Mouse (Mus musculus): ENCODE results near the gene Khdc4. TPM values are rescaled to one million over a fixed set of nuclear protein-coding genes. Genes with fewer than 3 reads are reported as not detected.
"Not testable (repeated sequence)": the region's sequence is repeated elsewhere in the genome, so short reads cannot be mapped to it uniquely, and the experiment has no call there.

The Khdc4 gene
- polyA plus RNA-seq, 1 experiment from 2014 or later = 61.3 TPM

DNA sequence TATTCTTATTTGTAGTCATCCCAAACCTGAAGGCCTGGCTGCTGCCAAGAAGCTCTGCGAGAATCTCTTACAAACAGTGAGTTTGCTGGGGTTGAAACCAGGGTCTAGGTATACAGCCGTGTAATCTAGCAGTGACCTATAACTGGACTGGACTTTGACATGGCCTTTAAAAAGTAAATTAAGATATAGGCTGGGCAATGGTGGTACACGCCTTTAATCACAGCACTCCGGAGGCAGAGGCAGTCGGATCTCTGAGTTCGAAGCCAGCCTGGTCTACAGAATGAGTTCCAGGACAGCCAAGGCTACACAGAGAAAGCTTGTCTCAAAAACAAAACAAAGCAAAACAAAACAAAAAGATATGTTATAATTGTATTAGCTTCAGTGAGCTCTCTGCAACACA is 13.2 kb downstream of the Khdc4 start:
- no peak for ATAC-seq (replicated peaks; ENCODE audit: insufficient number of reproducible peaks, insufficient read depth, low FRiP score, low read depth)
- WGBS = 93% methylated on average over 6 of the region's 6 CpGs
- no peak overlapping the region for H3K4me2 ChIP-seq
- H3K27ac ChIP-seq = no peak overlapping the region
- no peaks in the 10 kb centered on the region for H3K27me3 ChIP-seq
- H3K4me3 ChIP-seq = no peak overlapping the region
- peaks cover 92% of the 10 kb centered on the region for H3K36me3 ChIP-seq
- H3K9me3 ChIP-seq (replicated peaks) = no peaks in the 10 kb centered on the region
- peaks cover 8% of the 10 kb centered on the region for H3K4me1 ChIP-seq (replicated peaks)
- H3K9ac ChIP-seq = no peak overlapping the region

DNA sequence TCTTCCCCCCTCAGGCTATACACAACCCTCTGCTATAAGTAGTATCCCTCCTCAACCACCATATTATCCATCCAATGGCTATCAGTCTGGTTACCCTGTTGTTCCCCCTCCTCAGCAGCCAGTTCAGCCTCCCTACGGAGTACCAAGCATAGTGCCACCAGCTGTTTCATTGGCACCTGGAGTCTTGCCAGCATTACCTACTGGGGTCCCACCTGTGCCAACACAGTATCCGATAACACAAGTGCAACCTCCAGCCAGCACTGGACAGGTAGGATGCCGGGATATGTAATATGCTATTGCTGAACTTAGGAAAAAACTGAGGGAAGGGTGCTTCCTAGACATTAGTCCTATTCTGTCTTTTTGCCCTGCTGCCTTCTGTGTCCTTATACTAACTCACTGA is 14.6 kb downstream of the Khdc4 start:
- Histone ChIP-seq H3K9ac (no peak overlapping the region), H3K36me3 (peaks cover 91% of the 10 kb centered on the region), H3K27me3 (no peaks in the 10 kb centered on the region), H3K9me3 (replicated peaks) (no peaks in the 10 kb centered on the region), H3K27ac (no peak overlapping the region; the same call in 1 of the 2 replicates), H3K4me2 (no peak overlapping the region), H3K4me1 (replicated peaks) (peaks cover 8% of the 10 kb centered on the region), H3K4me3 (no peak overlapping the region)
- 86% methylated on average over 3 of the region's 3 CpGs for WGBS
- ATAC-seq (replicated peaks; ENCODE audit: insufficient number of reproducible peaks, insufficient read depth, low FRiP score, low read depth) = no peak

DNA sequence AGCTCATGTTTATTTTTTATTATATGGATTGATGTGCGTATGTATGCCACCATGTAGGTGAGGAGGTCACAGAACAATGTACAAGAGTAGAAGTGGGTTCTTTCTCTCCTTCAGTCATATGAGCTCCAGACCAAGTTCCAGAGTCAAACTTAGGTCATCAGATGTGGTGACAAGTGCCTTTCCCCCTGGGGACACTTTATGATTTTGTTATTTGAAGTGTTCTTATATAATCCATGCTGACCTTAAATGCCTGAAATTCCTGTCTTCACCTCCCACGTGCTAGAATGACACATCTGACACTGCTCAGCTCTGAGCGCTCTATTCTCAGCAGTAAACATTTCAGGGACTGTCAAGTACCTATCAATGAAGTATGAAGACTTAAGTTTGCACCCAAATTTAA is 15.6 kb downstream of the Khdc4 start:
- ATAC-seq (replicated peaks; ENCODE audit: insufficient number of reproducible peaks, insufficient read depth, low FRiP score, low read depth) = peak; percentile 72

DNA sequence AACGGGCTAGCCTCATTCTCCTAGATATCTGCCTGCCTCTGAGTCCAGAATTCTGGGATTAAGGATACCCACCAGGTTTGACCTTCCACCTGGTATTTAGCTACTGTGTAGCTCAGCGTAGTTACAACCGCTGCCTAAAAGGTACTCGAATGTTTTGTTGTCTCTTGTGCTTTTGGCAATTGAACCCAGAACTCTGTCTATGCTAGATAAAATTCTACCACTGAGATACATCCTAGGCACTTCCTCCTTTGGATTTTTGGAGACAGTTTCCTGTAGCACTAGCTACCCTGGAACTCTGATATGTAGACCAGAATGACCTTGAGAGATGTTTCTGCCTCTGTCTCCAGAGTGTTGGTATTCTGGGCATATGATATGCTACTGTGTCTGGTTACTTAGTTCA is 28.1 kb downstream of the Khdc4 start:
- ATAC-seq (replicated peaks; ENCODE audit: insufficient number of reproducible peaks, insufficient read depth, low FRiP score, low read depth) = no peak
- H3K36me3 ChIP-seq = peaks cover 54% of the 10 kb centered on the region

More for the DNA sequence above, 15.6 kb downstream of the Khdc4 start:
- no peaks in the 10 kb centered on the region for H3K27me3 ChIP-seq
- no peaks in the 10 kb centered on the region for H3K9me3 ChIP-seq (replicated peaks)
- H3K4me3 ChIP-seq = no peak overlapping the region
- no peak overlapping the region for H3K4me2 ChIP-seq
- WGBS = 41% methylated on average over 3 of the region's 3 CpGs
- H3K36me3 ChIP-seq = peaks cover 87% of the 10 kb centered on the region
- peaks cover 8% of the 10 kb centered on the region for H3K4me1 ChIP-seq (replicated peaks)
- no peak overlapping the region for H3K9ac ChIP-seq
- H3K27ac ChIP-seq = peak overlapping the region; percentile 36

DNA sequence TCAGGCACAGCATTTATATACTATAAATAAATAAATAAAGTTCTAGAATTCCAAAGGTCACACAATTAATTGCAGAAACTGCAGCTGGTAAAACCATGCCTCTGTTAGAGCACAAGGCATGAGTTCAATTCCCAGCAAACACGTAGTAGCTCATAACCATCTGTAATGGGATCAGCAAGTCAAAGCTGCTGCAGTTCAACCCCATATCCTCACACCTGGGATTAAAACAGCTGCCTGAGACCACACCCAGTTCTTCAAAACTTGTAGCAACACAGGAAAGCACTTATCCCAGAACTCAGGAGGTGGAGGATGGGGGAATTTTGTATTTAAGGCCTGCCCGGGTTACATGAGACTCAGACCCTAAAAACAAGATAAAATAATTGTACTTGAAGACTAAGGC is 29.1 kb downstream of the Khdc4 start:
- Histone ChIP-seq H3K36me3 (peaks cover 45% of the 10 kb centered on the region), H3K4me2 (no peak overlapping the region), H3K4me3 (no peak overlapping the region), H3K27me3 (no peaks in the 10 kb centered on the region), H3K9me3 (replicated peaks) (no peaks in the 10 kb centered on the region), H3K27ac (no peak overlapping the region), H3K4me1 (replicated peaks) (peaks cover 19% of the 10 kb centered on the region), H3K9ac (no peak overlapping the region)
- WGBS = 66% methylated on average over 2 of the region's 2 CpGs
- no peak for ATAC-seq (replicated peaks; ENCODE audit: insufficient number of reproducible peaks, insufficient read depth, low FRiP score, low read depth)

More for the DNA sequence above, 28.1 kb downstream of the Khdc4 start:
- Histone ChIP-seq H3K4me1 (replicated peaks) (peaks cover 10% of the 10 kb centered on the region), H3K27me3 (no peaks in the 10 kb centered on the region), H3K4me2 (no peak overlapping the region), H3K4me3 (no peak overlapping the region), H3K27ac (no peak overlapping the region), H3K9me3 (replicated peaks) (no peaks in the 10 kb centered on the region), H3K9ac (no peak overlapping the region)
- 91% methylated on average over 4 of the region's 4 CpGs for WGBS

DNA sequence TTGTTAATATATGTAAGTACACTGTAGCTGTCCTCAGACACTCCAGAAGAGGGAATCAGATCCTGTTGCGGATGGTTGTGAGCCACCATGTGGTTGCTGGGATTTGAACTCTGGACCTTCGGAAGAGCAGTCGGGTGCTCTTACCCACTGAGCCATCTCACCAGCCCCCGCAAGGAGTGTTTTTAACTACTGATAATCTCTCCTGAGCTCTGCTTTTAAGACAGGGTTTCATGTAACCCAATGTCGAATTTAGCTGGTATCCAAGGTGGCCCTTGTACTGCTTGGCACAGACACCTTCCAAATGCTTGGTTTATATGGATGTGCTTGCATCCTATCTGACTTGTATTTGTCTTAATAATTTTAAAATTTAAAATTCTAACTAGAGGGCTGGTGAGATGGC is 30.1 kb downstream of the Khdc4 start:
- WGBS = 91% methylated on average over 5 of the region's 5 CpGs
- H3K4me3 ChIP-seq; H3K27ac ChIP-seq; H3K27me3 ChIP-seq; H3K9me3 ChIP-seq (replicated peaks); ATAC-seq (replicated peaks; ENCODE audit: insufficient number of reproducible peaks, insufficient read depth, low FRiP score, low read depth); H3K4me2 ChIP-seq; H3K9ac ChIP-seq: not testable (repeated sequence)
- peaks cover 45% of the 10 kb centered on the region for H3K36me3 ChIP-seq
- H3K4me1 ChIP-seq (replicated peaks) = peaks cover 20% of the 10 kb centered on the region

DNA sequence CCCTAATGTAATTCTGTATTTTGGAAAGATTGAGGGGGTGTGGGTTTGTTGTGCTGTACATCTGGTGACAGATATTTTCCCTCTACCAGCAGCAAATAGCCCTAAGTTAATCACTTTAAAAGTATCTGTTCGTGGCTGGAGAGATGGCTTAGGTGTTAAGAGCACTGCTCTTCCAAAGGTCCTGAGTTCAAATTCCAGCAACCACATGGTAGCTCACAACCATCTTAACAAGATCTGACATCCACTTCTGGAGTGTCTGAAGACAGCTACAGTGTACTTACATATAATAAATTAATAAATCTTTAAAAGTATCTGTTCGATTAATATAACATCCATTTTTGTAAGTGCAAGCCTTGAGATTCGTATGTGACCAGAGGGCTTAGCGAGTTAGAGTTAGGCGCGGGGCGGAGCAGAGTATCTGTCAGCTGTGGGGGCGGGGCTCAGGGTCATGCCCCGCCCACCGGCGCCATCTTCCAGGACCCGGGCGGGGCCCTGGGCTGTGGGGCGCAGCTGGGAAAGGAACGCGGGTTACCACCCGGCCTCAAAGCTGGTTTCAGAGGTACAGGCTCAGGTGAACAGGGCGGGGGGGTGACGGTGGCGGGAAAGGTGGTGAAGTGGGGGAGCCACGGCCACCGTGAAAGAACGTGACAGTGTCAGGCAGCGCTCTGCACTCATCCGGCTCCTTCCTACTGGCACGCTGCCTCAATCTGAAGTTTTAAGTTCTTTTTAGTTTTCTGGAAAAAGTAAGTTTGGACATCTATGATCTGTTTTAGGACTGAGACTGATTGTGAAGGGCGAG is 31.0 kb downstream of the Khdc4 start, which contains the start of gene Rit1:
Gene Rit1, plus strand, starts transcription at position 440 of the 799 bp plus-strand sequence.
- Histone ChIP-seq H3K4me3 (peak within 1 kb of the TSS; percentile 75), H3K27me3 (no peaks in the 10 kb centered on the region), H3K4me2 (peak within 1 kb of the TSS; percentile 82), H3K36me3 (peaks cover 45% of the 10 kb centered on the region), H3K9me3 (replicated peaks) (no peaks in the 10 kb centered on the region), H3K9ac (peak within 1 kb of the TSS; percentile 71), H3K4me1 (replicated peaks) (peaks cover 20% of the 10 kb centered on the region), H3K27ac (peak within 1 kb of the TSS; percentile 78)
- WGBS = 2% methylated on average over 27 of the region's 27 CpGs
- peak; percentile 88 for ATAC-seq (replicated peaks; ENCODE audit: insufficient number of reproducible peaks, insufficient read depth, low FRiP score, low read depth)

DNA sequence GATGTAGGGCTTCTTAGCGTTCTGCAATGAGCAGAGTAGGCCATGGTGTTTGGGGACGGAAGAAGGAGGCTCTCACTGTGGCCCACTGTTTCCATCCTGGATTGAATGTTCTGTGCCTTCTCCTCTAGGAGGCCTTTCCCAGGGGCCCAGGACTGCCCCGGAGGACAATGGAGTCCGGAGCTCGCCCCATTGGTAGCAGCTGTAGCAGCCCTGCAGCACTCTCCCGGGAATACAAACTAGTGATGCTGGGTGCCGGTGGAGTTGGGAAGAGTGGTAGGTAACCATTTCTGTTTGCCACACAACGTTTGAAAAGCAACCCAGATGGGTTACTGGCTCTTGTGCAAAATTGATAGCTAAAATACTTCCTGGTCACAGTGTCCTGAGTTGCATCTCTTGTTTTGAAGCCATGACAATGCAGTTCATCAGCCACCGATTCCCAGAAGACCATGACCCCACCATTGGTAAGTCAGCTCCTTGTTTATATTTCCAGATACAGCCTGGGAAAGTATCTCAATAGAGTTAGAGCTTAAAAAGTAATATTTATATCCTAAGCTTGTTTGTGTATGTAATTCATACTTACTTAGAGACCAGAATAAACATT is 31.7 kb downstream of the Khdc4 start:
- 4% methylated on average over 9 of the region's 9 CpGs for WGBS
- peaks cover 43% of the 10 kb centered on the region for H3K36me3 ChIP-seq

DNA sequence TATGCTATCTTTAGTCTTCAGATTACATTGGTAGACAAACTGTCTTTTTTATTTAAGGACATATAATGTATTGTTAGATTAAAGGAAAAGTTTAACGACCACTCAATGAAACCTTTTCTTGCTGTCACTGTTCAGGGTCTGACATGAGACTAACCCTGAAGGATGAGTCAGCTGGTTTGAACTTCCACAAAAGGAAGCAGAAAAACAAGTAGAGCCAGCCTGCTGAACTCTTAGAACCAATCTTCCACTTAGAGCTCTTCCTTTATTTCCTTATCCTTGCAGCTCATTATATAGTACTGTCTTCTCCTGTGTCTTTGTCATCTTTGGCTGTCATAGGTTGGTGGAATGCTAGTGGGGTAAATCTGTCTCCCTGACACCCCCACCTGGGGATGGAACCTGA is 32.2 kb downstream of the Khdc4 start:
- no peak overlapping the region for H3K9ac ChIP-seq
- H3K9me3 ChIP-seq (replicated peaks) = no peaks in the 10 kb centered on the region
- peak overlapping the region; percentile 82 for H3K4me2 ChIP-seq
- peaks cover 39% of the 10 kb centered on the region for H3K36me3 ChIP-seq
- peaks cover 20% of the 10 kb centered on the region for H3K4me1 ChIP-seq (replicated peaks)
- H3K27me3 ChIP-seq = no peaks in the 10 kb centered on the region
- peak overlapping the region; percentile 78 for H3K27ac ChIP-seq
- peak overlapping the region; percentile 75 for H3K4me3 ChIP-seq
- ATAC-seq (replicated peaks; ENCODE audit: insufficient number of reproducible peaks, insufficient read depth, low FRiP score, low read depth) = no peak
- WGBS = 26% methylated on average over 1 of the region's 1 CpGs

More for the DNA sequence above, 31.7 kb downstream of the Khdc4 start:
- no peaks in the 10 kb centered on the region for H3K9me3 ChIP-seq (replicated peaks)
- ATAC-seq (replicated peaks; ENCODE audit: insufficient number of reproducible peaks, insufficient read depth, low FRiP score, low read depth) = 0 out of 2 replicates have a peak, but pooled peaks have one; percentile 23
- peak overlapping the region; percentile 71 for H3K9ac ChIP-seq
- peak overlapping the region; percentile 75 for H3K4me3 ChIP-seq
- H3K4me1 ChIP-seq (replicated peaks) = peaks cover 20% of the 10 kb centered on the region
- H3K27ac ChIP-seq = peak overlapping the region; percentile 78
- peak overlapping the region; percentile 82 for H3K4me2 ChIP-seq
- H3K27me3 ChIP-seq = no peaks in the 10 kb centered on the region

DNA sequence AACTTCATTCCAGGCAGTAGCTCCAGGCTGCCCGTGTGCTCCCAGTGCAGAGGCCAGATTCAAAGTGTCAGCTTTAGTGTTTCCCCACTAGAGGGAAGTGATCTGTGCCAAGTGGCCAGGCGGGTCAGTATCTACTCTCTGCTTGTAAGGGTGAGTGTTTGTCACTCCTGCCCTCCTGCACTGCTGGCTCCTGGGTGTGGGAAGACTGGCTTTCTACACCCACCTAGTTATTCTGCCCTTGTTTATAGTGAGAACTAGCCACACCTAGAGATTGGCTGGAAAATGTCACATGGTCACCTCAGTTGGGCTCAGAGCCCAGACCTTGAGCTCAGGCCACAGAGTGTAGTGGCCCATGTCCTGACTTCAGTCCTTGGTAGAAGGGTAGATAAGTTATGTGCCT is 33.5 kb downstream of the Khdc4 start:
- ATAC-seq (replicated peaks; ENCODE audit: insufficient number of reproducible peaks, insufficient read depth, low FRiP score, low read depth) = peak; percentile 91
- no peaks in the 10 kb centered on the region for H3K27me3 ChIP-seq

DNA sequence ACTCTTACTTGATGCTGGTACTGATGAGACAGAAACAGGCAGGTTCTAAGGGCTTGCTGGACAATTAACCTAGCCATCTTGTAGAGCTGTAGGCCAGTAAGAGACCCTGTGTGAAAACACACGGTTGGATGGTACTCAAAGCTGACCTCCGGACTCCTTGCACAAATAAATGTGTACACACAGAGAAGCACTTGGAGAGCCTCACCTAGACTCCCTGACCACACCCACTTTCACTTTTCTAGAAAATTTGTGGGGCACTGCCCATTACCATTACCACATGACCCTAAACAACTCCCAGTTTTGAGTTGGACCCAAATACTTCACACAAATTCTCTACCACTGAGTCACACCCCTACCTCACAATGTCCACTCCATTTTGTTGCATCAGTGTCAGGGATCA is 51.0 kb downstream of the Khdc4 start:
- ATAC-seq (replicated peaks; ENCODE audit: insufficient number of reproducible peaks, insufficient read depth, low FRiP score, low read depth) = no peak
- no peak overlapping the region for H3K27ac ChIP-seq
- 80% methylated on average over 2 of the region's 2 CpGs for WGBS

More for the DNA sequence above, 33.5 kb downstream of the Khdc4 start:
- Histone ChIP-seq H3K4me1 (replicated peaks) (peaks cover 20% of the 10 kb centered on the region), H3K4me3 (0 out of 2 replicates have a peak overlapping the region, but pooled peaks have one; percentile 75), H3K9ac (no peak overlapping the region), H3K36me3 (peaks cover 37% of the 10 kb centered on the region), H3K9me3 (replicated peaks) (no peaks in the 10 kb centered on the region), H3K4me2 (peak overlapping the region; percentile 82), H3K27ac (peak overlapping the region; percentile 78)
- 36% methylated on average over 2 of the region's 2 CpGs for WGBS

More for the DNA sequence above, 51.0 kb downstream of the Khdc4 start:
- Histone ChIP-seq H3K4me2 (no peak overlapping the region), H3K4me1 (replicated peaks) (no peaks in the 10 kb centered on the region), H3K9ac (no peak overlapping the region), H3K27me3 (no peaks in the 10 kb centered on the region), H3K36me3 (peaks cover 2% of the 10 kb centered on the region), H3K9me3 (replicated peaks) (no peaks in the 10 kb centered on the region), H3K4me3 (no peak overlapping the region)
